Comparison of ENCODE assay signal across 8 mouse cellular contexts in the genomic region with DNA sequence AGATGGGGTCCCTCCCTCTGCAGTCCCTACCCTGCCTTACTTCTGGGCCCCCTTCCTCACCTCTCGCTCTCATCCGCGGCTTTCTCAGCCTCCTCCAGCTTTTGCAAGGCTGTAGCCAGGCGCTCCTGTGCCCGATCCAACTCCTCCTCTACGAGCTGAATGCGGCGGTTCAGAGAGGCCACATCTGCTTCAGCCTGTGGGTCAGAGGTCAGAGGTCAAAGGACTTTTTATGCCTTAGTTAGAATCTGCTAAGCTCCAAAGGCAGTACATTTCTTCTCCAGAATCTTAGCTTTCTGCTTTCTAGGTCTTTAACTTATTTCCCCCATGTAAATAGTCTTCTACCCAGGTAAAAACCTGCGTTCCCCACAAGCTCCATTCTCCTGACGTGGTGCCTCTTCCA. TPM values are rescaled to one million over a fixed set of nuclear protein-coding genes. Genes with fewer than 3 reads are reported as not detected.
DNase-seq lines count a peak whose midpoint lies in the region; ATAC-seq and TF ChIP-seq lines count a peak whose summit lies in the region.

No protein-coding gene starts in this region.

- H3K9me3 ChIP-seq in kidney, postnatal 0 days (replicated peaks; ENCODE audit: low read length), result no peaks in the 10 kb centered on the region
- no peaks in the 10 kb centered on the region for H3K9me3 ChIP-seq in forebrain, embryonic 12.5 days
- no peaks in the 10 kb centered on the region for H3K9me3 ChIP-seq in limb, embryonic 13.5 days
- H3K9me3 ChIP-seq in neural tube, embryonic 15.5 days (replicated peaks), result no peaks in the 10 kb centered on the region

- H3K4me1 ChIP-seq in kidney, postnatal 0 days (replicated peaks; ENCODE audit: insufficient read depth, low read length), result peaks cover 21% of the 10 kb centered on the region; the same call in 1 of the 2 replicates
- peaks cover 41% of the 10 kb centered on the region for H3K4me1 ChIP-seq in forebrain, embryonic 12.5 days
- peaks cover 59% of the 10 kb centered on the region for H3K4me1 ChIP-seq in limb, embryonic 13.5 days
- H3K4me1 ChIP-seq in neural tube, embryonic 15.5 days, result peaks cover 31% of the 10 kb centered on the region

- no peaks in the 10 kb centered on the region for H3K27me3 ChIP-seq in kidney, postnatal 0 days (ENCODE audit: insufficient read depth, low read length)
- H3K27me3 ChIP-seq in forebrain, embryonic 12.5 days, result peaks cover 61% of the 10 kb centered on the region
- H3K27me3 ChIP-seq in limb, embryonic 13.5 days, result peaks cover 34% of the 10 kb centered on the region
- H3K27me3 ChIP-seq in neural tube, embryonic 15.5 days (replicated peaks), result peaks cover 41% of the 10 kb centered on the region

- H3K4me3 ChIP-seq in kidney, postnatal 0 days (replicated peaks; ENCODE audit: low read depth, low read length), result 0 out of 2 replicates have a peak overlapping the region, but pooled peaks have one; percentile 0
- 0 out of 2 replicates have a peak overlapping the region, but pooled peaks have one; percentile 4 for H3K4me3 ChIP-seq in forebrain, embryonic 12.5 days (replicated peaks)
- peak overlapping the region; percentile 25 for H3K4me3 ChIP-seq in limb, embryonic 13.5 days
- H3K4me3 ChIP-seq in neural tube, embryonic 15.5 days (replicated peaks), result peak overlapping the region; percentile 19

- no peak for DNase-seq in kidney, postnatal 0 days (ENCODE audit: low spot score)
- no peak for DNase-seq in kidney, postnatal 25 days
- DNase-seq in spleen, adult 18-20 months, result no peak
- no peak for DNase-seq in Muller cell, postnatal 12 days (ENCODE audit: inconsistent ontology term)
- no peak for DNase-seq in right cerebral cortex, adult 2 months (ENCODE audit: low spot score in 2 of 2)

- peak overlapping the region; percentile 46 for H3K4me2 ChIP-seq in kidney, postnatal 0 days (ENCODE audit: low read length)
- peak overlapping the region; percentile 35 for H3K4me2 ChIP-seq in forebrain, embryonic 12.5 days
- H3K4me2 ChIP-seq in limb, embryonic 13.5 days (replicated peaks), result peak overlapping the region; percentile 83
- peak overlapping the region; percentile 52 for H3K4me2 ChIP-seq in neural tube, embryonic 15.5 days

- H3K27ac ChIP-seq in kidney, postnatal 0 days, result no peak overlapping the region
- H3K27ac ChIP-seq in forebrain, embryonic 12.5 days, result no peak overlapping the region
- no peak overlapping the region for H3K27ac ChIP-seq in limb, embryonic 13.5 days
- no peak overlapping the region for H3K27ac ChIP-seq in neural tube, embryonic 15.5 days (replicated peaks)

- WGBS in kidney, postnatal 0 days, result 17% methylated on average over 10 of the region's 10 CpGs
- 13% methylated on average over 10 of the region's 10 CpGs for WGBS in forebrain, embryonic 12.5 days
- WGBS in limb, embryonic 13.5 days, result 17% methylated on average over 10 of the region's 10 CpGs
- 15% methylated on average over 10 of the region's 10 CpGs for WGBS in neural tube, embryonic 15.5 days

- ATAC-seq in kidney, postnatal 0 days (replicated peaks; ENCODE audit: low FRiP score, low read depth), result no peak
- ATAC-seq in forebrain, embryonic 12.5 days (ENCODE audit: low FRiP score), result no peak
- ATAC-seq in limb, embryonic 13.5 days (ENCODE audit: low FRiP score, low read depth), result no peak
- peak; percentile 19; the same call in 1 of the 2 replicates for ATAC-seq in neural tube, embryonic 15.5 days (ENCODE audit: low FRiP score)

- TF ChIP-seq CTCF in kidney, postnatal 0 days (IDR thresholded peaks at IDR 0.05; ENCODE audit: low read depth), result no peak

- 0 out of 2 replicates have a peak, but pooled peaks cover 9% of the 10 kb centered on the region for H3K36me3 ChIP-seq in kidney, postnatal 0 days (ENCODE audit: insufficient read depth, low read length)
- H3K36me3 ChIP-seq in forebrain, embryonic 12.5 days (replicated peaks), result no peaks in the 10 kb centered on the region
- H3K36me3 ChIP-seq in limb, embryonic 13.5 days, result peaks cover 18% of the 10 kb centered on the region
- H3K36me3 ChIP-seq in neural tube, embryonic 15.5 days, result no peaks in the 10 kb centered on the region

- H3K9ac ChIP-seq in kidney, postnatal 0 days (ENCODE audit: low read depth, low read length), result no peak overlapping the region
- H3K9ac ChIP-seq in forebrain, embryonic 12.5 days, result no peak overlapping the region
- H3K9ac ChIP-seq in limb, embryonic 13.5 days, result no peak overlapping the region
- no peak overlapping the region for H3K9ac ChIP-seq in neural tube, embryonic 15.5 days (replicated peaks)

RNA-seq across cellular contexts. Expression of gene Tpm2, which starts 4.0 kb away (rescaled TPM):
- polyA plus RNA-seq in kidney, postnatal 0 days (2015; fragmentation: Nextera tagmentation; extraction: Ambion mirVana), result 164 and 176 TPM in 2 replicates
- polyA plus RNA-seq in forebrain, embryonic 12.5 days (2016; fragmentation: Nextera tagmentation; extraction: Ambion mirVana), result 36.5 and 40.2 TPM in 2 replicates
- polyA plus RNA-seq in limb, embryonic 13.5 days (2015; fragmentation: Nextera tagmentation; extraction: Ambion mirVana), result 370 and 372 TPM in 2 replicates
- polyA plus RNA-seq in neural tube, embryonic 15.5 days (2015; fragmentation: Nextera tagmentation; extraction: Ambion mirVana), result 51.4 and 85.4 TPM in 2 replicates

RNA-seq across cellular contexts. Expression of gene Car9, which starts 12.8 kb away (rescaled TPM):
- 0.48 and 1.3 TPM in 2 replicates for polyA plus RNA-seq in kidney, postnatal 0 days (2015; fragmentation: Nextera tagmentation; extraction: Ambion mirVana)
- 0.27 and 0.50 TPM in 2 replicates for polyA plus RNA-seq in forebrain, embryonic 12.5 days (2016; fragmentation: Nextera tagmentation; extraction: Ambion mirVana)
- polyA plus RNA-seq in limb, embryonic 13.5 days (2015; fragmentation: Nextera tagmentation; extraction: Ambion mirVana), result 2.3 and 3.3 TPM in 2 replicates
- 0.17 and 1.3 TPM in 2 replicates for polyA plus RNA-seq in neural tube, embryonic 15.5 days (2015; fragmentation: Nextera tagmentation; extraction: Ambion mirVana)

RNA-seq across cellular contexts. Expression of gene Arhgef39, which starts 20.1 kb away (rescaled TPM):
- polyA plus RNA-seq in kidney, postnatal 0 days (2015; fragmentation: Nextera tagmentation; extraction: Ambion mirVana), result 15.2 and 15.4 TPM in 2 replicates
- 45.8 and 50.3 TPM in 2 replicates for polyA plus RNA-seq in forebrain, embryonic 12.5 days (2016; fragmentation: Nextera tagmentation; extraction: Ambion mirVana)
- polyA plus RNA-seq in limb, embryonic 13.5 days (2015; fragmentation: Nextera tagmentation; extraction: Ambion mirVana), result 43.8 and 47.3 TPM in 2 replicates
- polyA plus RNA-seq in neural tube, embryonic 15.5 days (2015; fragmentation: Nextera tagmentation; extraction: Ambion mirVana), result 5.9 and 15.4 TPM in 2 replicates

RNA-seq across cellular contexts. Expression of gene Ccdc107, which starts 26.9 kb away (rescaled TPM):
- 104 and 107 TPM in 2 replicates for polyA plus RNA-seq in kidney, postnatal 0 days (2015; fragmentation: Nextera tagmentation; extraction: Ambion mirVana)
- 44.7 and 45.8 TPM in 2 replicates for polyA plus RNA-seq in forebrain, embryonic 12.5 days (2016; fragmentation: Nextera tagmentation; extraction: Ambion mirVana)
- 71.6 and 74.3 TPM in 2 replicates for polyA plus RNA-seq in limb, embryonic 13.5 days (2015; fragmentation: Nextera tagmentation; extraction: Ambion mirVana)
- 88.9 and 89.8 TPM in 2 replicates for polyA plus RNA-seq in neural tube, embryonic 15.5 days (2015; fragmentation: Nextera tagmentation; extraction: Ambion mirVana)

RNA-seq across cellular contexts. Expression of gene Sit1, which starts 36.0 kb away (rescaled TPM):
- not detected in 2 replicates for polyA plus RNA-seq in kidney, postnatal 0 days (2015; fragmentation: Nextera tagmentation; extraction: Ambion mirVana)
- polyA plus RNA-seq in forebrain, embryonic 12.5 days (2016; fragmentation: Nextera tagmentation; extraction: Ambion mirVana), result not detected in 2 replicates
- not detected in 2 replicates for polyA plus RNA-seq in limb, embryonic 13.5 days (2015; fragmentation: Nextera tagmentation; extraction: Ambion mirVana)
- 1.9 TPM in 1 of 2 replicates, not detected in the other for polyA plus RNA-seq in neural tube, embryonic 15.5 days (2015; fragmentation: Nextera tagmentation; extraction: Ambion mirVana)
